Mouse (Mus musculus) stomach, postnatal 0 days (tissue): ENCODE data around the gene S100z.

Experiments
- CTCF ChIP-seq: IDR thresholded peaks from 2 replicates; pipeline ENCODE4 v1.5.1; 2016; ENCODE audit warnings: antibody characterized with exemption, low read depth, mild to moderate bottlenecking, moderate library complexity
- EP300 ChIP-seq: optimal IDR thresholded peaks from 2 replicates; pipeline ENCODE3; 2016; ENCODE audit warnings: antibody characterized with exemption

GRCm38 (mm10) chr13:95431760-95432159 is 46.8 kb downstream of the S100z start:
- no peak for TF ChIP-seq CTCF
- no peak for TF ChIP-seq EP300
